Mouse (Mus musculus): ENCODE data around the gene Cyp4f13. TPM values are rescaled to one million over a fixed set of nuclear protein-coding genes. Genes with fewer than 3 reads are reported as not detected.

Gene Cyp4f13
- polyA plus RNA-seq (2017; shearing (Covaris generic)): 56.5 TPM

GRCm38 (mm10) chr17:32947215-32947914 is at the start of gene Cyp4f13:
Cyp4f13 (minus strand) TSS chr17:32947402.

GRCm38 (mm10) chr17:32992699-32993474 is 45.7 kb upstream of the Cyp4f13 start, which contains the start of gene Zfp952:
Zfp952 (plus strand) TSS chr17:32993129.

GRCm38 (mm10) chr17:32965623-32966290 is 18.6 kb upstream of the Cyp4f13 start, which contains the start of gene Zfp472:
Zfp472 (plus strand) TSS chr17:32965814.

GRCm38 (mm10) chr17:32917131-32917530 is 30.1 kb downstream of the Cyp4f13 start, which contains the start of gene Cyp4f14:
Cyp4f14 (minus strand) TSS chr17:32917342.

GRCm38 (mm10) chr17:32891239-32892180 is 55.7 kb downstream of the Cyp4f13 start, which contains the start of gene Zfp870:
Zfp870 (minus strand) TSS chr17:32891642.

Other genes starting within 250 kb of the Cyp4f13 start
- gene Zfp871, start 159.1 kb downstream of the Cyp4f13 start, polyA plus RNA-seq (2017; shearing (Covaris generic)): 27.0 TPM
- gene Zfp811, start 137.5 kb downstream of the Cyp4f13 start, polyA plus RNA-seq (2017; shearing (Covaris generic)): 0.23 TPM
- 11.0 TPM for gene Zfp799, start 117.1 kb downstream of the Cyp4f13 start, polyA plus RNA-seq (2017; shearing (Covaris generic))
- 10.9 TPM for gene Zfp870, start 55.8 kb downstream of the Cyp4f13 start, polyA plus RNA-seq (2017; shearing (Covaris generic))
- not detected for gene Cyp4f14, start 30.1 kb downstream of the Cyp4f13 start, polyA plus RNA-seq (2017; shearing (Covaris generic))
- gene Zfp472, start 18.4 kb upstream of the Cyp4f13 start, polyA plus RNA-seq (2017; shearing (Covaris generic)): 20.5 TPM
- 16.9 TPM for gene Zfp952, start 45.7 kb upstream of the Cyp4f13 start, polyA plus RNA-seq (2017; shearing (Covaris generic))
- 9.1 TPM for gene Zfp763, start 86.0 kb upstream of the Cyp4f13 start, polyA plus RNA-seq (2017; shearing (Covaris generic))
- not detected for gene 4921501E09Rik, start 120.7 kb upstream of the Cyp4f13 start, polyA plus RNA-seq (2017; shearing (Covaris generic))
- 4.9 TPM for gene Zfp563, start 141.9 kb upstream of the Cyp4f13 start, polyA plus RNA-seq (2017; shearing (Covaris generic))
- not detected for gene Morc2b, start 192.3 kb upstream of the Cyp4f13 start, polyA plus RNA-seq (2017; shearing (Covaris generic))
- not detected for gene Olfr55, start 221.0 kb upstream of the Cyp4f13 start, polyA plus RNA-seq (2017; shearing (Covaris generic))
- not detected for gene Olfr239, start 243.9 kb upstream of the Cyp4f13 start, polyA plus RNA-seq (2017; shearing (Covaris generic))